Mouse (Mus musculus): Measurements from ENCODE around the gene Prpf40a. TPM values are rescaled to one million over a fixed set of nuclear protein-coding genes. Genes with fewer than 3 reads are reported as not detected.

Prpf40a gene
- total RNA-seq (2014; rRNA removed) (34.3 and 45.1 TPM in 2 replicates), polyA plus RNA-seq (2015; fragmentation: Nextera tagmentation; extraction: Ambion mirVana) (76.9 and 92.9 TPM in 2 replicates)

- peak; percentile 98 for ATAC-seq (ENCODE audit: low FRiP score)
- 0 out of 2 replicates have a peak, but pooled peaks cover 2% of the 10 kb centered on the region for H3K36me3 ChIP-seq (ENCODE audit: insufficient read depth, low read length)
- H3K4me1 ChIP-seq (ENCODE audit: insufficient read depth, low read length): peaks cover 7% of the 10 kb centered on the region; the same call in 1 of the 2 replicates
- DNase-seq (ENCODE audit: low spot score): peak; percentile 99
- H3K27ac ChIP-seq (ENCODE audit: low read depth, low read length): peak within 1 kb of the TSS; percentile 95
- H3K4me3 ChIP-seq (ENCODE audit: low read depth, low read length): peak within 1 kb of the TSS; percentile 59
- peak within 1 kb of the TSS; percentile 81 for H3K4me2 ChIP-seq (ENCODE audit: low read depth, low read length, poor library complexity, severe bottlenecking)
- WGBS: under 1% methylated on average over 47 of the region's 53 CpGs
- H3K9me3 ChIP-seq (ENCODE audit: low read length): no peaks in the 10 kb centered on the region
- no peak for TF ChIP-seq CTCF (IDR thresholded peaks at IDR 0.05)
- H3K9ac ChIP-seq (replicated peaks; ENCODE audit: low read length, poor library complexity, severe bottlenecking): peak within 1 kb of the TSS; percentile 72
- H3K27me3 ChIP-seq (ENCODE audit: insufficient read depth, low read length): no peaks in the 10 kb centered on the region
Measured at GRCm38 (mm10) chr2:53190684-53191511, at the start of gene Prpf40a. Gene Prpf40a (minus strand): TSS chr2:53191284.

DNA sequence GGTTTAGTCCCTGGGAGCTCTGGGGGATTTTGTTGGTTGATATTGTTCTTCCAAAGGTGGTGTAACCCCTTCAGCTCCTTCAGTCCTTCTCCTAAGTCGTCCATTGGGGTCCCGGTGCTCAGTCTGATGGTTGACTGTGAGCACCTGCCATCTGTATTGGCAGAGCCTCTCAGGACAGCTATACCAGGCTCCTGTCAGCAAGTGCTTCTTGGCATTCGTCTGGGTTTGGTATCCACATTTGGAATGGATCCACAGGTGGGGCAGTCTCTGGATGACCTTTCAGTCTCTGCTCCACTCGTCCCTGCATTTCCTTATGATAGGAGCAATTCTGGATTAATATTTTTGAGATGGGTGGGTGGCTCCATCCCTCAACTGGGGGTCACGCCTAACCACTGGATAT is 31.2 kb upstream of the Prpf40a start:
- no peak overlapping the region for H3K9ac ChIP-seq (replicated peaks; ENCODE audit: low read length, poor library complexity, severe bottlenecking)

DNA sequence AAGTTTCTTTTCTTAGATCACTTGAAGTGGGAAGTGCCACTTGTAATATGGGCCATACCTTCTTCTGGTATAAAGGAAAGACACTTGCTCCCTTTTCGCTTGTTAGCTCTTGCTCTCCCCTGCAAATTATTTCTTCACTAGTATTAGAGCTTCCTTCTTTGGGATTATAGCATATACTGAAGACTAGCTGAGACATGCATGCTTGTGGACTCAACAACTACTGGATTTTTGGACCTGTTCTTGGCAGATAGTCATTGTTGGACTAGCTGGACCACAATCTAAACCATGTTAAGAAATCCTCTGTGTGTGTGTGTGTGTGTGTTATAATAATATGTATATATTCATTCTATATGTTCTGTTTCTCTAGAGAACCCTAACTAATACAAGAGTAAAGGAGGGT is 22.4 kb upstream of the Prpf40a start:
- TF ChIP-seq CTCF (IDR thresholded peaks at IDR 0.05): no peak
- WGBS: 100% methylated on average over 1 of the region's 1 CpGs
- no peak for DNase-seq (ENCODE audit: low spot score)
- no peak overlapping the region for H3K4me3 ChIP-seq (ENCODE audit: low read depth, low read length)
- H3K9me3 ChIP-seq (ENCODE audit: low read length): no peaks in the 10 kb centered on the region
- no peaks in the 10 kb centered on the region for H3K27me3 ChIP-seq (ENCODE audit: insufficient read depth, low read length)
- H3K9ac ChIP-seq (replicated peaks; ENCODE audit: low read length, poor library complexity, severe bottlenecking): no peak overlapping the region
- H3K36me3 ChIP-seq (ENCODE audit: insufficient read depth, low read length): no peaks in the 10 kb centered on the region; the same call in 1 of the 2 replicates
- no peak for ATAC-seq (ENCODE audit: low FRiP score)
- no peak overlapping the region for H3K27ac ChIP-seq (ENCODE audit: low read depth, low read length)
- H3K4me2 ChIP-seq (ENCODE audit: low read depth, low read length, poor library complexity, severe bottlenecking): no peak overlapping the region
- H3K4me1 ChIP-seq (ENCODE audit: insufficient read depth, low read length): no peaks in the 10 kb centered on the region

More for the DNA sequence above, 31.2 kb upstream of the Prpf40a start:
- Histone ChIP-seq H3K27me3 (ENCODE audit: insufficient read depth, low read length) (no peaks in the 10 kb centered on the region), H3K4me3 (ENCODE audit: low read depth, low read length) (no peak overlapping the region), H3K27ac (ENCODE audit: low read depth, low read length) (no peak overlapping the region), H3K36me3 (ENCODE audit: insufficient read depth, low read length) (no peaks in the 10 kb centered on the region), H3K4me2 (ENCODE audit: low read depth, low read length, poor library complexity, severe bottlenecking) (no peak overlapping the region), H3K4me1 (ENCODE audit: insufficient read depth, low read length) (no peaks in the 10 kb centered on the region), H3K9me3 (ENCODE audit: low read length) (no peaks in the 10 kb centered on the region)
- ATAC-seq (ENCODE audit: low FRiP score) (no peak), DNase-seq (ENCODE audit: low spot score) (no peak)
- WGBS: 95% methylated on average over 5 of the region's 5 CpGs
- no peak for TF ChIP-seq CTCF (IDR thresholded peaks at IDR 0.05)

GRCm38 (mm10) chr2:53206749-53207148 is 15.7 kb upstream of the Prpf40a start:
- no peak overlapping the region for H3K4me3 ChIP-seq (ENCODE audit: low read depth, low read length)
- no peak overlapping the region for H3K9ac ChIP-seq (replicated peaks; ENCODE audit: low read length, poor library complexity, severe bottlenecking)
- DNase-seq (ENCODE audit: low spot score) (peak; percentile 12), ATAC-seq (ENCODE audit: low FRiP score) (no peak)
- H3K4me1 ChIP-seq (ENCODE audit: insufficient read depth, low read length): no peaks in the 10 kb centered on the region
- no peaks in the 10 kb centered on the region for H3K36me3 ChIP-seq (ENCODE audit: insufficient read depth, low read length)
- H3K4me2 ChIP-seq (ENCODE audit: low read depth, low read length, poor library complexity, severe bottlenecking): no peak overlapping the region
- H3K9me3 ChIP-seq (ENCODE audit: low read length): no peaks in the 10 kb centered on the region
- no peaks in the 10 kb centered on the region for H3K27me3 ChIP-seq (ENCODE audit: insufficient read depth, low read length)
- H3K27ac ChIP-seq (ENCODE audit: low read depth, low read length): no peak overlapping the region
- peak; percentile 66 for TF ChIP-seq CTCF (IDR thresholded peaks at IDR 0.05)

DNA sequence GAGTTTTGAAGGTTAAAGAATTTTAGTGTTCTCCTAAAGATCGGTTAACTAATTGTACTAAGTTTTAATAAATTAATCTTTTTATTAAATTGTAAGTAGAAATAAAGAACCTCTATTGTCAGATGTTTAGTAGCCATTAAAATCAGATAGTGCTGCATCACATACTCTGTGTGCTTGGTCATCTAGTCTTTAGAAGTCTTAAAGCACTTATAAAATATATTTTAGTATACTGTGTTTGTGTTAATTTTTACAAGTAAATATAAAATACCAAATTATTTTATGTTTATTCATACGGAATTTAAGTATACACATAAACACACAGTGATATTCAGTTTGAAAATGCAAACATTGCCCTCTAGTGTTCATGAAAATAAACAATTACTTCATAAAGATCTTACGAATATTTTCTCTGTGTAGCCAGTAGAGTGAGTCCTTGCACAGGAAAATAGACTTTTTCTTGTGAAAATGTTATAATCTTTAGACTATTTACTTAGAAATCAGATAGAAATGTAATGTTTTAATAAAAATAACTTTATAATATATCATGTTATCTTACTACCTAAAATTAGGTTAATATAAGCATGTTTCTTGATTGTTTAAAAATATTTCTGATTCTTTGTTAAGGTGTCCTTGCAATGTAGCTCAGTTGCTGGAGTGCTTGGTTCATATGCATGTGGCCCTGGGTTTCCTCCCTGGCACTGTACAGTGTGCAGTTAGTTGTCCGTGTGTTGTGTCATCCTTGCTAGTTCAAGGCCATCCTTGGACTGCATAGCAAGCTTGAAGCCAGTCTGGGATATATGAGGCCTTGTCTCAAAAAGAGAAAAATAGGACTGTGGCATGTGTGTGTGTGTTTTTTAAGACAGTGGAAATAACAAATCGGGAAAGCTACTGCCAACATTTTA is 13.5 kb upstream of the Prpf40a start:
- no peaks in the 10 kb centered on the region for H3K27me3 ChIP-seq (ENCODE audit: insufficient read depth, low read length)
- H3K36me3 ChIP-seq (ENCODE audit: insufficient read depth, low read length): 0 out of 2 replicates have a peak, but pooled peaks cover 3% of the 10 kb centered on the region
- no peak overlapping the region for H3K27ac ChIP-seq (ENCODE audit: low read depth, low read length)
- H3K4me2 ChIP-seq (ENCODE audit: low read depth, low read length, poor library complexity, severe bottlenecking): no peak overlapping the region
- no peak overlapping the region for H3K9ac ChIP-seq (replicated peaks; ENCODE audit: low read length, poor library complexity, severe bottlenecking)
- no peaks in the 10 kb centered on the region for H3K4me1 ChIP-seq (ENCODE audit: insufficient read depth, low read length)
- peak; percentile 86 for TF ChIP-seq CTCF (IDR thresholded peaks at IDR 0.05)
- ATAC-seq (ENCODE audit: low FRiP score) (0 out of 2 replicates have a peak, but pooled peaks have one; percentile 10), DNase-seq (ENCODE audit: low spot score) (peak; percentile 64)
- WGBS: 72% methylated on average over 5 of the region's 5 CpGs
- H3K9me3 ChIP-seq (ENCODE audit: low read length): no peaks in the 10 kb centered on the region
- no peak overlapping the region for H3K4me3 ChIP-seq (ENCODE audit: low read depth, low read length)
